Mouse (Mus musculus) cerebellum, adult 2 months (tissue): Measurements from ENCODE around the gene Chd6.

Source experiments
- CTCF ChIP-seq: fragments of 200-500 bp; IDR thresholded peaks from 2 replicates; pipeline ENCODE4 v1.5.1; 2011; ENCODE audit warnings: low read depth, mild to moderate bottlenecking, control low read depth, low read length, moderate library complexity, borderline replicate concordance; ENCODE audit not compliant: insufficient read depth
- POLR2A ChIP-seq: fragments of 200-500 bp; IDR thresholded peaks from 2 replicates; pipeline ENCODE4 v1.6.1; 2011; ENCODE audit warnings: low read length, control low read depth, borderline replicate concordance; ENCODE audit not compliant: insufficient read depth

GRCm38 (mm10) chr2:160973648-160974215 lies 135.1 kb downstream of the Chd6 start:
- no peak for TF ChIP-seq CTCF
- no peak for TF ChIP-seq POLR2A
